Mouse (Mus musculus): ENCODE data around the gene Tekt2. TPM values are rescaled to one million over a fixed set of nuclear protein-coding genes. Genes with fewer than 3 reads are reported as not detected.

The Tekt2 gene
- polyA plus RNA-seq, 1 experiment from 2014 or later = 3.6 TPM

DNA sequence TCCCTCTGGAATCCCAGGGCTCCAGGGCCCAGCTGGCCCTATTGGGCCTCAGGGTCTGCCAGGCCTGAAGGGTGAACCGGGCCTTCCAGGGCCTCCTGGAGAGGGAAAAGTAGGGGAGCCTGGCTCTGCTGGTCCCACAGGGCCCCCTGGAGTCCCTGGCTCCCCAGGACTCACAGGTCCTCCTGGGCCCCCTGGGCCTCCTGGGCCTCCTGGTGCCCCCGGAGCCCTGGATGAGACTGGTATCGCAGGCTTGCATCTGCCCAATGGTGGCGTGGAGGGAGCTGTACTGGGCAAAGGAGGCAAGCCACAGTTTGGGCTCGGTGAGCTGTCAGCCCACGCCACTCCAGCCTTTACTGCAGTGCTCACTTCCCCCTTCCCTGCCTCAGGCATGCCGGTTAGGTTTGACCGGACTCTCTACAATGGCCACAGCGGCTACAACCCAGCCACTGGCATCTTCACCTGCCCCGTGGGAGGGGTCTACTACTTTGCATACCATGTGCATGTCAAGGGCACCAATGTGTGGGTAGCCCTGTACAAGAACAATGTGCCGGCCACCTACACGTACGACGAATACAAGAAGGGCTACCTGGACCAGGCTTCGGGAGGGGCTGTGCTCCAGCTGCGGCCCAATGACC is 13.8 kb downstream of the Tekt2 start:
- H3K4me3 ChIP-seq (ENCODE audit: low read depth, low read length) = no peak overlapping the region
- H3K9me3 ChIP-seq (ENCODE audit: control insufficient read depth, low read length) = no peaks in the 10 kb centered on the region
- H3K27me3 ChIP-seq (ENCODE audit: control insufficient read depth, insufficient read depth, low read length) = no peaks in the 10 kb centered on the region
- H3K36me3 ChIP-seq (ENCODE audit: control insufficient read depth, insufficient read depth, low read length) = peaks cover 9% of the 10 kb centered on the region
- TF ChIP-seq EP300 (optimal IDR thresholded peaks at IDR 0.05) (no peak), CTCF (IDR thresholded peaks at IDR 0.05; ENCODE audit: low read depth) (no peak)
- 84% methylated on average over 16 of the region's 16 CpGs for WGBS
- no peak for ATAC-seq (ENCODE audit: low FRiP score, low TSS enrichment)
- H3K4me2 ChIP-seq (replicated peaks; ENCODE audit: low read depth) = no peak overlapping the region
- H3K27ac ChIP-seq (replicated peaks) = no peak overlapping the region
- no peak overlapping the region for H3K9ac ChIP-seq (ENCODE audit: low read length)
- no peak for DNase-seq (ENCODE audit: low spot score)
- H3K4me1 ChIP-seq (replicated peaks; ENCODE audit: control insufficient read depth, insufficient read depth) = no peaks in the 10 kb centered on the region

DNA sequence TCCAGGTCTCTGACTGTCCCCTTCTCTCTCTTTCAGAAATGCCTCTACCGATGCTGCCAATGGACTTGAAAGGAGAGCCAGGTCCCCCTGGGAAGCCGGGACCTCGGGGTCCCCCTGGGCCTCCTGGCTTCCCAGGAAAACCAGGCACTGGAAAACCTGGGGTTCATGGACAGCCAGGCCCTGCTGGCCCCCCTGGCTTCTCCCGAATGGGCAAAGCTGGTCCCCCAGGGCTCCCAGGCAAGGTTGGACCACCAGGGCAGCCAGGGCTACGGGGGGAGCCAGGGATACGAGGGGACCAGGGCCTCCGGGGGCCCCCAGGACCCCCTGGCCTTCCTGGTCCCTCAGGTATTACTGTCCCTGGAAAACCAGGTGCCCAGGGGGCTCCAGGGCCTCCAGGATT is 15.1 kb downstream of the Tekt2 start:
- Histone ChIP-seq H3K9ac (ENCODE audit: low read length) (no peak overlapping the region), H3K4me2 (replicated peaks; ENCODE audit: low read depth) (no peak overlapping the region), H3K27ac (replicated peaks) (no peak overlapping the region), H3K4me3 (ENCODE audit: low read depth, low read length) (no peak overlapping the region), H3K9me3 (ENCODE audit: control insufficient read depth, low read length) (no peaks in the 10 kb centered on the region), H3K36me3 (ENCODE audit: control insufficient read depth, insufficient read depth, low read length) (no peaks in the 10 kb centered on the region), H3K4me1 (replicated peaks; ENCODE audit: control insufficient read depth, insufficient read depth) (no peaks in the 10 kb centered on the region), H3K27me3 (ENCODE audit: control insufficient read depth, insufficient read depth, low read length) (no peaks in the 10 kb centered on the region)
- no peak for DNase-seq (ENCODE audit: low spot score)
- ATAC-seq (ENCODE audit: low FRiP score, low TSS enrichment) = no peak
- TF ChIP-seq CTCF (IDR thresholded peaks at IDR 0.05; ENCODE audit: low read depth) (no peak), EP300 (optimal IDR thresholded peaks at IDR 0.05) (no peak)
- 67% methylated on average over 7 of the region's 7 CpGs for WGBS

DNA sequence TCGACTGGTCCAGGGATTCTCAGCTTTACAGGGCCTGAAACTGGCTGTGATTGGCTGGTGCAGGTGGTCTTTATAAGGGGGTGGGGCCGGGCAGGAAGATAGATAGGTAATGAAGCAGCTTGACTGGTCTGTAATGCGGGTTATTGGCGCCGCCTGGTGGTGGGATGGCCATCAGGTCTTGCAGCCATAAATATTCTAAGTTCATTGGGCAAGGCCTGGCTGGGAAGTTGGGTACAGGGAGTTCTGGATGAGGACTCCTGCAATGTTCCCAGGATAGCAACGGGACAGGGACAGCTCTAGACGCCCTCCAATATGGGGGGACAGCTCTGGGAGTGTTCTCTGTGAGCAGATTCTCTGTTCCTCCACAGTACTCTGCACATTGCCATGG is 15.6 kb downstream of the Tekt2 start:
- Histone ChIP-seq H3K4me1 (replicated peaks; ENCODE audit: control insufficient read depth, insufficient read depth) (no peaks in the 10 kb centered on the region), H3K27ac (replicated peaks) (no peak overlapping the region), H3K4me3 (ENCODE audit: low read depth, low read length) (0 out of 2 replicates have a peak overlapping the region, but pooled peaks have one; percentile 10), H3K36me3 (ENCODE audit: control insufficient read depth, insufficient read depth, low read length) (no peaks in the 10 kb centered on the region), H3K27me3 (ENCODE audit: control insufficient read depth, insufficient read depth, low read length) (no peaks in the 10 kb centered on the region), H3K9me3 (ENCODE audit: control insufficient read depth, low read length) (no peaks in the 10 kb centered on the region), H3K9ac (ENCODE audit: low read length) (no peak overlapping the region), H3K4me2 (replicated peaks; ENCODE audit: low read depth) (peak overlapping the region; percentile 45; the same call in 1 of the 2 replicates)
- ATAC-seq (ENCODE audit: low FRiP score, low TSS enrichment) (peak; percentile 63), DNase-seq (ENCODE audit: low spot score) (peak; percentile 90)
- TF ChIP-seq CTCF (IDR thresholded peaks at IDR 0.05; ENCODE audit: low read depth) = peak; percentile 90
- TF ChIP-seq EP300 (optimal IDR thresholded peaks at IDR 0.05) = no peak
- WGBS = 1% methylated on average over 7 of the region's 7 CpGs

DNA sequence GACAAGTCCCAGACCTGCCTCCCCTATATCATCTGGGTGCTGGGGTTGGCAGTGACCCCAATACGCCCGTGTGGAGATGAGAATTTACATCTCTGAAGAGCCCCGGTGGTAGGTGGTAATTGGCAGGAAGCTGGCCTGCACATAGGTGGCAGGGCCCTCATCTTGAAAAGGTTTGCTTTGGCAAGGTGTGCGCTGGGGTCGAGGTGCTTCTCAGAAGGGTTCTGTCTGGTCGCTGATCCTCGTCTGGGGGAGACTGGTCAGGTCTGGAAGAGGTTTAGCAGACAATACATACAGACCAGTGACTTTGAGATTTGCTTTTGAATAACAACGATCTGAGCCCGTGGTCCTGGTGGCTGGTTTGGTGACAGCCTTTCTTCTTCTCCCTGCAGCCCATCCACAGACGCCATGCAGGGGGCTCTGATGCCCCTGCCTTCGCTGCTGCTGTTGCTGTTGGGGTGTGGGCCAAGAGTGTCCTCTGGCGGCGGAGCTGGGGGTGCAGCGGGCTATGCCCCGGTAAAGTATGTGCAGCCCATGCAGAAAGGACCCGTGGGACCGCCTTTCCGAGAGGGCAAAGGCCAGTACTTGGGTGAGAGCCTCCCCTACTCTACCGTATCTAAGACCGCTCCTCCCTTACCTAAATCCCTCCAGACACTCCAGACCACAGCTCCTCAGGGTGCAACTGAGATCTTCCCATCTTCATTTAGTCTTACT is 16.1 kb downstream of the Tekt2 start:
- TF ChIP-seq EP300 (optimal IDR thresholded peaks at IDR 0.05) (no peak), CTCF (IDR thresholded peaks at IDR 0.05; ENCODE audit: low read depth) (peak; percentile 52)
- Histone ChIP-seq H3K4me1 (replicated peaks; ENCODE audit: control insufficient read depth, insufficient read depth) (no peaks in the 10 kb centered on the region), H3K4me2 (replicated peaks; ENCODE audit: low read depth) (peak overlapping the region; percentile 45; the same call in 1 of the 2 replicates), H3K36me3 (ENCODE audit: control insufficient read depth, insufficient read depth, low read length) (no peaks in the 10 kb centered on the region), H3K27me3 (ENCODE audit: control insufficient read depth, insufficient read depth, low read length) (no peaks in the 10 kb centered on the region), H3K27ac (replicated peaks) (no peak overlapping the region), H3K9me3 (ENCODE audit: control insufficient read depth, low read length) (no peaks in the 10 kb centered on the region), H3K9ac (ENCODE audit: low read length) (no peak overlapping the region), H3K4me3 (ENCODE audit: low read depth, low read length) (0 out of 2 replicates have a peak overlapping the region, but pooled peaks have one; percentile 10)
- WGBS = 18% methylated on average over 20 of the region's 20 CpGs
- DNase-seq (ENCODE audit: low spot score) (peak; percentile 36), ATAC-seq (ENCODE audit: low FRiP score, low TSS enrichment) (0 out of 2 replicates have a peak, but pooled peaks have one; percentile 48)

DNA sequence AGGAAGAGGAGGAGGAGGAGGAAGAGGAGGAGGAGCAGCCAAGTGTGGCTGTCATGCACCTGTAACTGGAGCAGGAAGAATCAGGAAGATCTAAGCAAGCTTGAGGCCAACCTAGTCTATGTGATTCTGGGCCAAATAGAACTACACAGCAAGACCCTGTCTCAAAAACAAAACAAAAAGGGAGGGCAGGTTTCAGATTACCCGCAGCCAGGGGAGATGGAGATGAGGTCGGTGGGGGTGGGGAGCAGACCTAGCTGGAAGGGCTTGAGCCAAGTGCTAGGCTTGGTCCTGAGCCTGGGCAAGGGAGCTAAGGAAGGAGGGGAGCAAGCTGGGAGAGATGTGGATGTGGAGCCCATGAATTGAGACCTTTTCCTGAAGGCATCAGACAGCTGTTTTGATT is 18.7 kb downstream of the Tekt2 start:
- no peak for DNase-seq (ENCODE audit: low spot score)
- 17% methylated on average over 2 of the region's 2 CpGs for WGBS
- H3K9ac ChIP-seq (ENCODE audit: low read length) = no peak overlapping the region
- H3K27ac ChIP-seq (replicated peaks) = no peak overlapping the region
- ATAC-seq (ENCODE audit: low FRiP score, low TSS enrichment) = no peak
- no peaks in the 10 kb centered on the region for H3K4me1 ChIP-seq (replicated peaks; ENCODE audit: control insufficient read depth, insufficient read depth)
- no peak overlapping the region for H3K4me2 ChIP-seq (replicated peaks; ENCODE audit: low read depth)
- no peak overlapping the region for H3K4me3 ChIP-seq (ENCODE audit: low read depth, low read length)
- no peaks in the 10 kb centered on the region for H3K27me3 ChIP-seq (ENCODE audit: control insufficient read depth, insufficient read depth, low read length)
- no peak for TF ChIP-seq EP300 (optimal IDR thresholded peaks at IDR 0.05)
- no peak for TF ChIP-seq CTCF (IDR thresholded peaks at IDR 0.05; ENCODE audit: low read depth)
- no peaks in the 10 kb centered on the region for H3K9me3 ChIP-seq (ENCODE audit: control insufficient read depth, low read length)
- H3K36me3 ChIP-seq (ENCODE audit: control insufficient read depth, insufficient read depth, low read length) = no peaks in the 10 kb centered on the region

DNA sequence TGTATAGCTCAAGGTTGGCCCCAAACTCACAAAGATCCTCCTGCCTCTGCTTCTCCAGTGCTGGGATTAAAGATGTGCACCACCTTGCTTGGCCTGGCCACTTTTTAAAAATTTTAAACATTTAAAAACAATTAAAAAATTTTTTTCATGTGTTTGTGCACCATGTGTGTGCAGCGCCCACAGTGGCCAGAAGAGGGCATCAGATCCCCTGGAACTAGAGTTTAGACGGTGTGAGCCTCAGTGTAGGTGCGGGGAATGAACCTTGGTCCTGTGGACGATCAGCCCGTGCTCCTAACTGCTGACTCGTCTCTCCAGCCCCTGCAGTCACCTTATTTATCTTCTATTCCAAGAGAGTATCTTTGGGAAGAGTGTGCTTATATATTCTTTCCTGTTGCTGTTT is 19.4 kb downstream of the Tekt2 start:
- TF ChIP-seq EP300 (optimal IDR thresholded peaks at IDR 0.05) (no peak), CTCF (IDR thresholded peaks at IDR 0.05; ENCODE audit: low read depth) (peak; percentile 37)
- WGBS = 89% methylated on average over 6 of the region's 6 CpGs
- Histone ChIP-seq H3K36me3 (ENCODE audit: control insufficient read depth, insufficient read depth, low read length) (no peaks in the 10 kb centered on the region), H3K9ac (ENCODE audit: low read length) (no peak overlapping the region), H3K4me3 (ENCODE audit: low read depth, low read length) (no peak overlapping the region), H3K4me1 (replicated peaks; ENCODE audit: control insufficient read depth, insufficient read depth) (peaks cover 2% of the 10 kb centered on the region), H3K27ac (replicated peaks) (no peak overlapping the region), H3K9me3 (ENCODE audit: control insufficient read depth, low read length) (no peaks in the 10 kb centered on the region), H3K27me3 (ENCODE audit: control insufficient read depth, insufficient read depth, low read length) (no peaks in the 10 kb centered on the region), H3K4me2 (replicated peaks; ENCODE audit: low read depth) (no peak overlapping the region)
- ATAC-seq (ENCODE audit: low FRiP score, low TSS enrichment) (no peak), DNase-seq (ENCODE audit: low spot score) (no peak)

Measured in stomach, postnatal 0 days (tissue).